Mouse (Mus musculus): ENCODE data around the gene Pias4. TPM values are rescaled to one million over a fixed set of nuclear protein-coding genes. Genes with fewer than 3 reads are reported as not detected.

The Pias4 gene
- total RNA-seq, 2 experiments from 2014 or later, result 22.1 to 22.5 TPM

Small RNA genes lying within 50 kb of the gene (microRNA-seq; reads per million reads assigned to microRNA genes)
- gene Mir5615-1 (not detected), gene Mir5615-2 (not detected)

Other genes with a start within 250 kb of the Pias4 start
- gene Lmnb2, start 249.7 kb downstream of the Pias4 start, total RNA-seq (2021), result 10 to 100 TPM; 46.8 to 50.5 TPM
- gene Gadd45b, start 237.8 kb downstream of the Pias4 start, total RNA-seq (2021), result 10 to 100 TPM; 13.5 to 16.3 TPM
- 1 to 10 TPM; 1.9 to 2.0 TPM for gene Gng7, start 153.0 kb downstream of the Pias4 start, total RNA-seq (2021)
- under 1 TPM in 1 of 2 experiments, not detected in 1; 0.10 TPM for gene Diras1, start 142.3 kb downstream of the Pias4 start, total RNA-seq (2021)
- 10 to 100 TPM; 11.2 to 11.9 TPM for gene Slc39a3, start 130.5 kb downstream of the Pias4 start, total RNA-seq (2021)
- 100 to 1,000 TPM in 1 of 2 experiments, 10 to 100 TPM in 1; 98.0 to 100 TPM for gene Sgta, start 107.7 kb downstream of the Pias4 start, total RNA-seq (2021)
- gene Thop1, start 97.9 kb downstream of the Pias4 start, total RNA-seq (2021), result 10 to 100 TPM; 40.6 to 44.0 TPM
- 1 to 10 TPM; 1.2 to 1.5 TPM for gene Creb3l3, start 69.0 kb downstream of the Pias4 start, total RNA-seq (2021)
- gene Map2k2, start 62.0 kb downstream of the Pias4 start, total RNA-seq (2021), result 100 to 1,000 TPM; 148 to 152 TPM
- 10 to 100 TPM; 37.7 to 42.0 TPM for gene Zbtb7a, start 32.7 kb downstream of the Pias4 start, total RNA-seq (2021)
- 1,000 to 10,000 TPM; 1,324 to 1,404 TPM for gene Eef2, start 8.7 kb upstream of the Pias4 start, total RNA-seq (2021)
- gene Dapk3, start 15.1 kb upstream of the Pias4 start, total RNA-seq (2021), result 10 to 100 TPM; 40.2 to 41.4 TPM
- gene 4930442H23Rik, start 15.9 kb upstream of the Pias4 start, total RNA-seq (2021), result not detected
- 1 to 10 TPM; 1.2 to 1.5 TPM for gene Nmrk2, start 34.1 kb upstream of the Pias4 start, total RNA-seq (2021)
- under 1 TPM; 0.08 to 0.12 TPM for gene Atcay, start 62.9 kb upstream of the Pias4 start, total RNA-seq (2021)
- 1 to 10 TPM; 4.3 to 5.6 TPM for gene Zfr2, start 65.2 kb upstream of the Pias4 start, total RNA-seq (2021)
- under 1 TPM; 0.34 to 0.78 TPM for gene Matk, start 85.0 kb upstream of the Pias4 start, total RNA-seq (2021)
- gene Mrpl54, start 99.0 kb upstream of the Pias4 start, total RNA-seq (2021), result 10 to 100 TPM; 90.0 to 97.6 TPM
- 10 to 100 TPM; 49.2 to 50.2 TPM for gene Apba3, start 99.0 kb upstream of the Pias4 start, total RNA-seq (2021)
- gene Tjp3, start 123.7 kb upstream of the Pias4 start, total RNA-seq (2021), result under 1 TPM; 0.25 to 0.44 TPM
- 10 to 100 TPM; 35.8 TPM for gene Pip5k1c, start 125.0 kb upstream of the Pias4 start, total RNA-seq (2021)
- gene Cactin, start 153.2 kb upstream of the Pias4 start, total RNA-seq (2021), result 10 to 100 TPM; 17.8 to 18.3 TPM
- 1 to 10 TPM; 4.8 to 5.8 TPM for gene Tbxa2r, start 160.8 kb upstream of the Pias4 start, total RNA-seq (2021)
- under 1 TPM; 0.66 to 0.86 TPM for gene Gipc3, start 175.3 kb upstream of the Pias4 start, total RNA-seq (2021)
- gene Hmg20b, start 182.6 kb upstream of the Pias4 start, total RNA-seq (2021), result 10 to 100 TPM; 46.2 to 58.6 TPM
- gene Mfsd12, start 189.6 kb upstream of the Pias4 start, total RNA-seq (2021), result 1 to 10 TPM; 8.6 to 9.9 TPM
- gene 4930404N11Rik, start 197.9 kb upstream of the Pias4 start, total RNA-seq (2021), result 1 to 10 TPM; 1.7 to 1.8 TPM
- 10 to 100 TPM; 32.2 to 33.5 TPM for gene Fzr1, start 210.6 kb upstream of the Pias4 start, total RNA-seq (2021)
- 10 to 100 TPM; 48.1 to 48.5 TPM for gene Dohh, start 216.5 kb upstream of the Pias4 start, total RNA-seq (2021)
- gene Gm48551, start 216.5 kb upstream of the Pias4 start, total RNA-seq (2021), result 1 to 10 TPM in 1 of 2 experiments, under 1 TPM in 1; 0.70 to 1.5 TPM
- 1 to 10 TPM; 1.3 to 2.0 TPM for gene Gm48552, start 221.1 kb upstream of the Pias4 start, total RNA-seq (2021)
- under 1 TPM; 0.91 to 0.98 TPM for gene Smim24, start 225.1 kb upstream of the Pias4 start, total RNA-seq (2021)

All from gastrocnemius, postnatal 4 days (tissue).